Mouse (Mus musculus) midbrain, embryonic 10.5 days (tissue): ENCODE results near the gene Magi2. TPM values are rescaled to one million over a fixed set of nuclear protein-coding genes. Genes with fewer than 3 reads are reported as not detected.

Experiments used
- DNase-seq: peaks from one replicate; pipeline ENCODE4 v3.0.0-alpha.2; 2017; ENCODE audit warnings: low spot score
- H3K27ac ChIP-seq: fragments of 300-500 bp; sonication (generic); replicated peaks from 2 replicates; pipeline ENCODE4 v1.5.1; 2016; ENCODE audit warnings: mild to moderate bottlenecking
- H3K27me3 ChIP-seq: fragments of 300-500 bp; sonication (generic); 2 replicates; pipeline ENCODE4 v1.6.1; 2016; ENCODE audit warnings: low read depth, mild to moderate bottlenecking; ENCODE audit not compliant: poor library complexity, severe bottlenecking
- H3K36me3 ChIP-seq: fragments of 300-500 bp; sonication (generic); 2 replicates; pipeline ENCODE4 v1.6.1; 2016; ENCODE audit warnings: mild to moderate bottlenecking, moderate library complexity
- H3K4me1 ChIP-seq: fragments of 300-500 bp; sonication (generic); 2 replicates; pipeline ENCODE4 v1.6.1; 2016
- H3K4me3 ChIP-seq: fragments of 300-500 bp; sonication (generic); 2 replicates; pipeline ENCODE4 v1.5.1; 2016; ENCODE audit warnings: mild to moderate bottlenecking, moderate library complexity
- H3K9me3 ChIP-seq: fragments of 300-500 bp; sonication (generic); replicated peaks from 2 replicates; pipeline ENCODE4 v1.6.1; 2016; ENCODE audit warnings: mild to moderate bottlenecking
- WGBS: fragments of 180-500 bp; shearing (Covaris S2); methylation state at CpG from one replicate; pipeline ENCODE4 v1.1.7; 2016; 5-methylcytosine and 5-hydroxymethylcytosine counted together
- polyA plus RNA-seq: library from polyadenylated mRNA; unstranded; fragments of >200 nt; fragmentation: Nextera tagmentation; extraction: Ambion mirVana; gene quantifications from 2 replicates; pipeline ENCODE4 v1.2.1, GENCODE M21; 2016

The Magi2 gene
- polyA plus RNA-seq, 1 experiment from 2014 or later = 3.8 TPM

GRCm38 (mm10) chr5:20584769-20585168, 1357.9 kb downstream of the Magi2 start:
- Histone ChIP-seq H3K4me3 (no peak overlapping the region), H3K36me3 (no peaks in the 10 kb centered on the region), H3K9me3 (no peaks in the 10 kb centered on the region), H3K27me3 (no peaks in the 10 kb centered on the region), H3K27ac (no peak overlapping the region), H3K4me1 (peaks cover 2% of the 10 kb centered on the region; the same call in 1 of the 2 replicates)
- DNase-seq = no peak
- WGBS = 90% methylated on average over 3 of the region's 3 CpGs

- no peak for DNase-seq
- no peaks in the 10 kb centered on the region for H3K36me3 ChIP-seq
- H3K9me3 ChIP-seq = no peaks in the 10 kb centered on the region
- no peaks in the 10 kb centered on the region for H3K4me1 ChIP-seq
- H3K27ac ChIP-seq = no peak overlapping the region
- 84% methylated on average over 3 of the region's 3 CpGs for WGBS
- no peak overlapping the region for H3K4me3 ChIP-seq
- no peaks in the 10 kb centered on the region for H3K27me3 ChIP-seq
Observed at GRCm38 (mm10) chr5:20589731-20590130, 1362.9 kb downstream of the Magi2 start.

GRCm38 (mm10) chr5:20598196-20598595, 1371.4 kb downstream of the Magi2 start:
- no peak overlapping the region for H3K27ac ChIP-seq
- WGBS = 90% methylated on average over 3 of the region's 3 CpGs
- no peaks in the 10 kb centered on the region for H3K9me3 ChIP-seq
- H3K4me1 ChIP-seq = no peaks in the 10 kb centered on the region
- DNase-seq = no peak
- H3K27me3 ChIP-seq = no peaks in the 10 kb centered on the region
- H3K4me3 ChIP-seq = no peak overlapping the region
- H3K36me3 ChIP-seq = no peaks in the 10 kb centered on the region

GRCm38 (mm10) chr5:20603756-20604469, 1377.1 kb downstream of the Magi2 start:
- WGBS = 42% methylated on average over 7 of the region's 7 CpGs

GRCm38 (mm10) chr5:20606497-20606896, 1379.7 kb downstream of the Magi2 start:
- Histone ChIP-seq H3K4me1 (peaks cover 11% of the 10 kb centered on the region), H3K36me3 (no peaks in the 10 kb centered on the region), H3K27me3 (no peaks in the 10 kb centered on the region), H3K4me3 (no peak overlapping the region), H3K27ac (no peak overlapping the region), H3K9me3 (no peaks in the 10 kb centered on the region)
- 86% methylated on average over 5 of the region's 5 CpGs for WGBS
- DNase-seq = no peak

More at GRCm38 (mm10) chr5:20603756-20604469, 1377.1 kb downstream of the Magi2 start:
- no peak overlapping the region for H3K4me3 ChIP-seq
- no peak overlapping the region for H3K27ac ChIP-seq
- DNase-seq = no peak
- H3K27me3 ChIP-seq = no peaks in the 10 kb centered on the region
- peaks cover 11% of the 10 kb centered on the region for H3K4me1 ChIP-seq
- H3K36me3 ChIP-seq = no peaks in the 10 kb centered on the region
- H3K9me3 ChIP-seq = no peaks in the 10 kb centered on the region

GRCm38 (mm10) chr5:20607503-20607902, 1380.7 kb downstream of the Magi2 start:
- DNase-seq = no peak
- Histone ChIP-seq H3K4me3 (no peak overlapping the region), H3K27me3 (no peaks in the 10 kb centered on the region), H3K4me1 (peaks cover 11% of the 10 kb centered on the region), H3K27ac (no peak overlapping the region), H3K36me3 (no peaks in the 10 kb centered on the region), H3K9me3 (no peaks in the 10 kb centered on the region)
- 77% methylated on average over 1 of the region's 1 CpGs for WGBS

- WGBS = 90% methylated on average over 12 of the region's 12 CpGs
- Histone ChIP-seq H3K27me3 (no peaks in the 10 kb centered on the region), H3K4me1 (peaks cover under 1% of the 10 kb centered on the region; the same call in 1 of the 2 replicates), H3K36me3 (no peaks in the 10 kb centered on the region), H3K4me3 (no peak overlapping the region), H3K9me3 (no peaks in the 10 kb centered on the region), H3K27ac (no peak overlapping the region)
- DNase-seq = no peak
Observed at GRCm38 (mm10) chr5:20609206-20609935, 1382.5 kb downstream of the Magi2 start.

GRCm38 (mm10) chr5:20610640-20611039, 1383.8 kb downstream of the Magi2 start:
- Histone ChIP-seq H3K27me3 (no peaks in the 10 kb centered on the region), H3K27ac (no peak overlapping the region), H3K4me3 (no peak overlapping the region), H3K9me3 (no peaks in the 10 kb centered on the region), H3K36me3 (no peaks in the 10 kb centered on the region), H3K4me1 (no peaks in the 10 kb centered on the region)
- WGBS = 96% methylated on average over 2 of the region's 2 CpGs
- DNase-seq = no peak

GRCm38 (mm10) chr5:20612616-20613015, 1385.8 kb downstream of the Magi2 start:
- Histone ChIP-seq H3K4me1 (no peaks in the 10 kb centered on the region), H3K36me3 (no peaks in the 10 kb centered on the region), H3K9me3 (no peaks in the 10 kb centered on the region), H3K27ac (no peak overlapping the region), H3K4me3 (no peak overlapping the region), H3K27me3 (no peaks in the 10 kb centered on the region)
- 92% methylated on average over 9 of the region's 9 CpGs for WGBS
- DNase-seq = no peak

- Histone ChIP-seq H3K27ac (no peak overlapping the region), H3K4me1 (no peaks in the 10 kb centered on the region), H3K9me3 (no peaks in the 10 kb centered on the region), H3K4me3 (no peak overlapping the region), H3K36me3 (no peaks in the 10 kb centered on the region), H3K27me3 (no peaks in the 10 kb centered on the region)
- 91% methylated on average over 4 of the region's 4 CpGs for WGBS
- no peak for DNase-seq
Observed at GRCm38 (mm10) chr5:20614891-20615290, 1388.1 kb downstream of the Magi2 start.

- no peak for DNase-seq
- Histone ChIP-seq H3K27ac (peak overlapping the region; percentile 61; the same call in 1 of the 2 replicates), H3K36me3 (no peaks in the 10 kb centered on the region), H3K4me3 (no peak overlapping the region), H3K4me1 (peaks cover 23% of the 10 kb centered on the region), H3K27me3 (no peaks in the 10 kb centered on the region), H3K9me3 (no peaks in the 10 kb centered on the region)
- 80% methylated on average over 7 of the region's 7 CpGs for WGBS
Observed at GRCm38 (mm10) chr5:20620596-20621511, 1394.0 kb downstream of the Magi2 start.

GRCm38 (mm10) chr5:20622417-20622816, 1395.6 kb downstream of the Magi2 start:
- Histone ChIP-seq H3K36me3 (no peaks in the 10 kb centered on the region), H3K4me3 (no peak overlapping the region), H3K27me3 (no peaks in the 10 kb centered on the region), H3K9me3 (no peaks in the 10 kb centered on the region), H3K4me1 (peaks cover 23% of the 10 kb centered on the region), H3K27ac (0 out of 2 replicates have a peak overlapping the region, but pooled peaks have one; percentile 49)
- 44% methylated on average over 3 of the region's 3 CpGs for WGBS
- DNase-seq = no peak
